Mouse (Mus musculus): Measurements from ENCODE around the gene Gimap9. TPM values are rescaled to one million over a fixed set of nuclear protein-coding genes. Genes with fewer than 3 reads are reported as not detected.

Gene Gimap9
- polyA plus RNA-seq (2012; rRNA removed) = 0.86 and 0.98 TPM in 2 replicates

- TF ChIP-seq CTCF (IDR thresholded peaks at IDR 0.05; ENCODE audit: borderline replicate concordance, insufficient read depth, low read depth, low read length) (no peak), POLR2A (IDR thresholded peaks at IDR 0.05; ENCODE audit: borderline replicate concordance, insufficient read depth, low read length) (no peak)
- no peak for DNase-seq
- Histone ChIP-seq H3K27ac (ENCODE audit: insufficient read depth, low read length) (no peak within 1 kb of the TSS), H3K4me3 (replicated peaks; ENCODE audit: insufficient read depth, low read depth, low read length) (no peak within 1 kb of the TSS), H3K4me1 (ENCODE audit: control insufficient read depth, insufficient read depth, low read length) (no peaks in the 10 kb centered on the region; the same call in 1 of the 2 replicates), H3K27me3 (ENCODE audit: control insufficient read depth, insufficient read depth, low read length) (no peaks in the 10 kb centered on the region)
- WGBS = 39% methylated on average over 13 of the region's 13 CpGs
Measured at GRCm38 (mm10) chr6:48675931-48676859, at the start of gene Gimap9. Gene Gimap9, plus strand, starts transcription at chr6:48676129.

- Histone ChIP-seq H3K27me3 (ENCODE audit: control insufficient read depth, insufficient read depth, low read length) (no peaks in the 10 kb centered on the region), H3K27ac (ENCODE audit: insufficient read depth, low read length) (peak within 1 kb of the TSS; percentile 65), H3K4me1 (ENCODE audit: control insufficient read depth, insufficient read depth, low read length) (peaks cover 13% of the 10 kb centered on the region; the same call in 1 of the 2 replicates), H3K4me3 (replicated peaks; ENCODE audit: insufficient read depth, low read depth, low read length) (peak within 1 kb of the TSS; percentile 54)
- TF ChIP-seq POLR2A (IDR thresholded peaks at IDR 0.05; ENCODE audit: borderline replicate concordance, insufficient read depth, low read length) (no peak), CTCF (IDR thresholded peaks at IDR 0.05; ENCODE audit: borderline replicate concordance, insufficient read depth, low read depth, low read length) (no peak)
- DNase-seq = no peak
- WGBS = 55% methylated on average over 8 of the region's 8 CpGs
Measured at GRCm38 (mm10) chr6:48626464-48626863, 49.5 kb upstream of the Gimap9 start, which contains the start of gene AI854703. Gene AI854703, plus strand, starts transcription at chr6:48626764.

GRCm38 (mm10) chr6:48626984-48627383, 48.9 kb upstream of the Gimap9 start:
- TF ChIP-seq CTCF (IDR thresholded peaks at IDR 0.05; ENCODE audit: borderline replicate concordance, insufficient read depth, low read depth, low read length) = no peak
- TF ChIP-seq POLR2A (IDR thresholded peaks at IDR 0.05; ENCODE audit: borderline replicate concordance, insufficient read depth, low read length) = peak; percentile 35; the same call in 1 of the 2 replicates
- Histone ChIP-seq H3K4me3 (replicated peaks; ENCODE audit: insufficient read depth, low read depth, low read length) (peak overlapping the region; percentile 54), H3K4me1 (ENCODE audit: control insufficient read depth, insufficient read depth, low read length) (peaks cover 13% of the 10 kb centered on the region; the same call in 1 of the 2 replicates), H3K27ac (ENCODE audit: insufficient read depth, low read length) (peak overlapping the region; percentile 65), H3K27me3 (ENCODE audit: control insufficient read depth, insufficient read depth, low read length) (no peaks in the 10 kb centered on the region)
- DNase-seq = peak; percentile 67 to 74
- under 1% methylated on average over 32 of the region's 32 CpGs for WGBS

GRCm38 (mm10) chr6:48627511-48627924, 48.4 kb upstream of the Gimap9 start:
- TF ChIP-seq POLR2A (IDR thresholded peaks at IDR 0.05; ENCODE audit: borderline replicate concordance, insufficient read depth, low read length) (no peak), CTCF (IDR thresholded peaks at IDR 0.05; ENCODE audit: borderline replicate concordance, insufficient read depth, low read depth, low read length) (no peak)
- Histone ChIP-seq H3K4me3 (replicated peaks; ENCODE audit: insufficient read depth, low read depth, low read length) (peak overlapping the region; percentile 54), H3K27ac (ENCODE audit: insufficient read depth, low read length) (peak overlapping the region; percentile 65; the same call in 1 of the 2 replicates), H3K4me1 (ENCODE audit: control insufficient read depth, insufficient read depth, low read length) (peaks cover 13% of the 10 kb centered on the region; the same call in 1 of the 2 replicates), H3K27me3 (ENCODE audit: control insufficient read depth, insufficient read depth, low read length) (no peaks in the 10 kb centered on the region)
- peak; percentile 29 to 47 for DNase-seq
- WGBS = 6% methylated on average over 7 of the region's 7 CpGs

- Histone ChIP-seq H3K4me1 (ENCODE audit: control insufficient read depth, insufficient read depth, low read length) (peaks cover 13% of the 10 kb centered on the region; the same call in 1 of the 2 replicates), H3K27ac (ENCODE audit: insufficient read depth, low read length) (peak overlapping the region; percentile 35; the same call in 1 of the 2 replicates), H3K4me3 (replicated peaks; ENCODE audit: insufficient read depth, low read depth, low read length) (no peak overlapping the region), H3K27me3 (ENCODE audit: control insufficient read depth, insufficient read depth, low read length) (no peaks in the 10 kb centered on the region)
- TF ChIP-seq CTCF (IDR thresholded peaks at IDR 0.05; ENCODE audit: borderline replicate concordance, insufficient read depth, low read depth, low read length) = no peak
- no peak for TF ChIP-seq POLR2A (IDR thresholded peaks at IDR 0.05; ENCODE audit: borderline replicate concordance, insufficient read depth, low read length)
- no peak for DNase-seq
- 78% methylated on average over 3 of the region's 3 CpGs for WGBS
Measured at GRCm38 (mm10) chr6:48628377-48628776, 47.6 kb upstream of the Gimap9 start.

- Histone ChIP-seq H3K27me3 (ENCODE audit: control insufficient read depth, insufficient read depth, low read length) (no peaks in the 10 kb centered on the region), H3K27ac (ENCODE audit: insufficient read depth, low read length) (peak overlapping the region; percentile 46; the same call in 1 of the 2 replicates), H3K4me1 (ENCODE audit: control insufficient read depth, insufficient read depth, low read length) (peaks cover 13% of the 10 kb centered on the region; the same call in 1 of the 2 replicates), H3K4me3 (replicated peaks; ENCODE audit: insufficient read depth, low read depth, low read length) (peak overlapping the region; percentile 61)
- 4% methylated on average over 54 of the region's 54 CpGs for WGBS
- peak; percentile 68 to 73 for DNase-seq
- TF ChIP-seq POLR2A (IDR thresholded peaks at IDR 0.05; ENCODE audit: borderline replicate concordance, insufficient read depth, low read length) = peak; percentile 46; the same call in 1 of the 2 replicates
- TF ChIP-seq CTCF (IDR thresholded peaks at IDR 0.05; ENCODE audit: borderline replicate concordance, insufficient read depth, low read depth, low read length) = no peak
Measured at GRCm38 (mm10) chr6:48628808-48629660, 46.9 kb upstream of the Gimap9 start.

GRCm38 (mm10) chr6:48629661-48630034, 46.3 kb upstream of the Gimap9 start:
- Histone ChIP-seq H3K27ac (ENCODE audit: insufficient read depth, low read length) (peak overlapping the region; percentile 46; the same call in 1 of the 2 replicates), H3K4me3 (replicated peaks; ENCODE audit: insufficient read depth, low read depth, low read length) (peak overlapping the region; percentile 61), H3K4me1 (ENCODE audit: control insufficient read depth, insufficient read depth, low read length) (peaks cover 13% of the 10 kb centered on the region; the same call in 1 of the 2 replicates), H3K27me3 (ENCODE audit: control insufficient read depth, insufficient read depth, low read length) (no peaks in the 10 kb centered on the region)
- 6% methylated on average over 13 of the region's 13 CpGs for WGBS
- TF ChIP-seq POLR2A (IDR thresholded peaks at IDR 0.05; ENCODE audit: borderline replicate concordance, insufficient read depth, low read length) = no peak
- no peak for DNase-seq

Measured in cerebellum, adult 2 months (tissue).